Mouse (Mus musculus) hindbrain, embryonic 14.5 days (tissue): ENCODE data around the gene Gprc5c. TPM values are rescaled to one million over a fixed set of nuclear protein-coding genes. Genes with fewer than 3 reads are reported as not detected.
"Not testable (repeated sequence)": the region's sequence is repeated elsewhere in the genome, so short reads cannot be mapped to it uniquely, and the experiment has no call there.

ENCODE experiments used
- ATAC-seq: fragments of 200-750 bp; cut with Nextera tagmentation; 2 replicates; pipeline ENCODE4 v1.8.0; 2017; ENCODE audit warnings: moderate number of reproducible peaks, mild to moderate bottlenecking, moderate TSS enrichment, moderate library complexity; ENCODE audit not compliant: low FRiP score
- DNase-seq: peaks from one replicate; pipeline ENCODE4 v3.0.0-alpha.2; 2015; ENCODE audit warnings: low spot score
- H3K27ac ChIP-seq: fragments of 300-500 bp; sonication (generic); 2 replicates; pipeline ENCODE4 v1.5.1; 2014; ENCODE audit warnings: mild to moderate bottlenecking, moderate library complexity
- H3K27me3 ChIP-seq: fragments of 300-500 bp; sonication (generic); 2 replicates; pipeline ENCODE4 v1.6.1; 2014; ENCODE audit warnings: mild to moderate bottlenecking, low read length, mixed read lengths; ENCODE audit not compliant: control insufficient read depth, insufficient read depth
- H3K36me3 ChIP-seq: fragments of 300-500 bp; sonication (generic); replicated peaks from 2 replicates; pipeline ENCODE4 v1.6.1; 2014; ENCODE audit not compliant: control insufficient read depth, insufficient read depth
- H3K4me1 ChIP-seq: fragments of 300-500 bp; sonication (generic); replicated peaks from 2 replicates; pipeline ENCODE4 v1.6.1; 2014; ENCODE audit warnings: antibody characterized with exemption, low read length, mixed read lengths; ENCODE audit not compliant: control insufficient read depth, insufficient read depth
- H3K4me2 ChIP-seq: fragments of 300-500 bp; sonication (generic); replicated peaks from 2 replicates; pipeline ENCODE4 v1.6.1; 2014; ENCODE audit warnings: mild to moderate bottlenecking, moderate library complexity
- H3K4me3 ChIP-seq: fragments of 300-500 bp; sonication (generic); replicated peaks from 2 replicates; pipeline ENCODE4 v1.5.1; 2014; ENCODE audit warnings: mild to moderate bottlenecking, low read length
- H3K9ac ChIP-seq: fragments of 300-500 bp; sonication (generic); 2 replicates; pipeline ENCODE4 v1.6.1; 2014
- H3K9me3 ChIP-seq: fragments of 300-500 bp; sonication (generic); 2 replicates; pipeline ENCODE4 v1.6.1; 2016; ENCODE audit warnings: low read length; ENCODE audit not compliant: control insufficient read depth
- WGBS: fragments of 180-500 bp; shearing (Covaris S2); extraction: QIAGEN DNeasy Blood & Tissue Kit; methylation state at CpG from one replicate; pipeline ENCODE4 v1.1.7; 2014; 5-methylcytosine and 5-hydroxymethylcytosine counted together
- polyA plus RNA-seq: library from polyadenylated mRNA; unstranded; fragments of >200 nt; fragmentation: Nextera tagmentation; extraction: Ambion mirVana; gene quantifications from 2 replicates; pipeline ENCODE4 v1.2.1, GENCODE M21; 2014

Gprc5c gene
- polyA plus RNA-seq, 1 experiment from 2014 or later = 9.9 TPM

GRCm38 (mm10) chr11:114884380-114885100, 33.6 kb downstream of the Gprc5c start:
- Histone ChIP-seq H3K4me1 (no peaks in the 10 kb centered on the region), H3K4me3 (no peak overlapping the region), H3K36me3 (no peaks in the 10 kb centered on the region), H3K9ac (no peak overlapping the region), H3K27ac (no peak overlapping the region), H3K9me3 (no peaks in the 10 kb centered on the region), H3K4me2 (no peak overlapping the region), H3K27me3 (no peaks in the 10 kb centered on the region)
- ATAC-seq (no peak), DNase-seq (no peak)
- 84% methylated on average over 4 of the region's 4 CpGs for WGBS

- no peak within 1 kb of the TSS for H3K4me3 ChIP-seq
- ATAC-seq (no peak), DNase-seq (no peak)
- no peak within 1 kb of the TSS for H3K27ac ChIP-seq
- H3K27me3 ChIP-seq = no peaks in the 10 kb centered on the region
- no peaks in the 10 kb centered on the region for H3K4me1 ChIP-seq
- H3K4me2 ChIP-seq = peak within 1 kb of the TSS; percentile 12; the same call in 1 of the 2 replicates
- WGBS = 49% methylated on average over 18 of the region's 18 CpGs
- no peak within 1 kb of the TSS for H3K9ac ChIP-seq
- no peaks in the 10 kb centered on the region for H3K36me3 ChIP-seq
- no peaks in the 10 kb centered on the region for H3K9me3 ChIP-seq
Measured at GRCm38 (mm10) chr11:114889991-114890518, 39.1 kb downstream of the Gprc5c start, which contains the start of gene Cd300a. Gene Cd300a, plus strand, starts transcription at chr11:114890041.

- Histone ChIP-seq H3K27me3 (no peaks in the 10 kb centered on the region), H3K4me2 (no peak overlapping the region), H3K4me3 (no peak overlapping the region), H3K27ac (no peak overlapping the region), H3K36me3 (no peaks in the 10 kb centered on the region), H3K9ac (no peak overlapping the region), H3K9me3 (no peaks in the 10 kb centered on the region), H3K4me1 (no peaks in the 10 kb centered on the region)
- DNase-seq (no peak), ATAC-seq (no peak)
- WGBS = 59% methylated on average over 5 of the region's 5 CpGs
Measured at GRCm38 (mm10) chr11:114890542-114890941, 39.6 kb downstream of the Gprc5c start.

- Histone ChIP-seq H3K4me1 (no peaks in the 10 kb centered on the region), H3K4me3 (no peak overlapping the region), H3K4me2 (no peak overlapping the region), H3K9me3 (no peaks in the 10 kb centered on the region), H3K36me3 (no peaks in the 10 kb centered on the region), H3K27ac (no peak overlapping the region), H3K27me3 (no peaks in the 10 kb centered on the region), H3K9ac (no peak overlapping the region)
- no peak for DNase-seq
- ATAC-seq = no peak
- WGBS = 92% methylated on average over 3 of the region's 3 CpGs
Measured at GRCm38 (mm10) chr11:114896085-114896484, 45.1 kb downstream of the Gprc5c start.

GRCm38 (mm10) chr11:114898026-114898425, 47.1 kb downstream of the Gprc5c start:
- H3K4me1 ChIP-seq = no peaks in the 10 kb centered on the region
- H3K4me3 ChIP-seq = no peak overlapping the region
- no peaks in the 10 kb centered on the region for H3K9me3 ChIP-seq
- ATAC-seq = no peak
- no peak overlapping the region for H3K27ac ChIP-seq
- DNase-seq = no peak
- no peaks in the 10 kb centered on the region for H3K27me3 ChIP-seq
- H3K9ac ChIP-seq = no peak overlapping the region
- no peaks in the 10 kb centered on the region for H3K36me3 ChIP-seq
- 50% methylated on average over 1 of the region's 1 CpGs for WGBS
- no peak overlapping the region for H3K4me2 ChIP-seq

GRCm38 (mm10) chr11:114903224-114903623, 52.3 kb downstream of the Gprc5c start:
- Histone ChIP-seq H3K9me3 (no peaks in the 10 kb centered on the region), H3K4me3 (no peak overlapping the region), H3K36me3 (no peaks in the 10 kb centered on the region), H3K4me1 (no peaks in the 10 kb centered on the region), H3K4me2 (no peak overlapping the region), H3K27me3 (no peaks in the 10 kb centered on the region), H3K27ac (no peak overlapping the region), H3K9ac (no peak overlapping the region)
- DNase-seq = no peak
- ATAC-seq = no peak
- WGBS = 92% methylated on average over 4 of the region's 4 CpGs

GRCm38 (mm10) chr11:114907567-114907966, 56.6 kb downstream of the Gprc5c start:
- Histone ChIP-seq H3K4me1 (no peaks in the 10 kb centered on the region), H3K27ac (no peak overlapping the region), H3K4me2 (no peak overlapping the region), H3K27me3 (no peaks in the 10 kb centered on the region), H3K9ac (no peak overlapping the region), H3K9me3 (no peaks in the 10 kb centered on the region), H3K4me3 (no peak overlapping the region), H3K36me3 (no peaks in the 10 kb centered on the region)
- DNase-seq (no peak), ATAC-seq (no peak)
- WGBS = 87% methylated on average over 4 of the region's 4 CpGs

GRCm38 (mm10) chr11:114908086-114908485, 57.1 kb downstream of the Gprc5c start:
- Histone ChIP-seq H3K4me3 (no peak overlapping the region), H3K27ac (no peak overlapping the region), H3K27me3 (no peaks in the 10 kb centered on the region), H3K9me3 (no peaks in the 10 kb centered on the region), H3K4me1 (no peaks in the 10 kb centered on the region), H3K9ac (no peak overlapping the region), H3K4me2 (no peak overlapping the region), H3K36me3 (no peaks in the 10 kb centered on the region)
- ATAC-seq (no peak), DNase-seq (no peak)
- WGBS = 66% methylated on average over 4 of the region's 4 CpGs

- not testable (repeated sequence) for H3K27ac ChIP-seq, H3K27me3 ChIP-seq, ATAC-seq, H3K9me3 ChIP-seq, H3K4me2 ChIP-seq, H3K36me3 ChIP-seq, H3K4me1 ChIP-seq, DNase-seq, H3K9ac ChIP-seq, H3K4me3 ChIP-seq
- WGBS = 46% methylated on average over 3 of the region's 3 CpGs
Measured at GRCm38 (mm10) chr11:114909538-114909937, 58.6 kb downstream of the Gprc5c start.
